Comparison of ENCODE assay signal across 8 mouse cellular contexts in genomic region chr3:52268487-52268736, GRCm38 (mm10). TPM values are rescaled to one million over a fixed set of nuclear protein-coding genes. Genes with fewer than 3 reads are reported as not detected.
A peak's percentile ranks its signal among the peaks of the same experiment; 100 is the strongest.
DNase-seq lines count a peak whose midpoint lies in the region; ATAC-seq and TF ChIP-seq lines count a peak whose summit lies in the region.

No protein-coding gene starts in this region.

- 0% methylated on average over 40 of the region's 40 CpGs for WGBS in limb, embryonic 15.5 days
- WGBS in stomach, postnatal 0 days, result 0% methylated on average over 17 of the region's 40 CpGs

- no peak for TF ChIP-seq POLR2A in testis, adult 2 months (IDR thresholded peaks at IDR 0.05; ENCODE audit: control insufficient read depth, low read depth, low read length)

- no peak for DNase-seq in gastrocnemius, adult 2 months
- DNase-seq in gastrocnemius, postnatal 10 days, result no peak
- no peak for DNase-seq in testis, postnatal 14 days (ENCODE audit: low spot score)
- no peak for DNase-seq in stomach, postnatal 0 days (ENCODE audit: low spot score)
- no peak for DNase-seq in kidney, adult 11 months

- no peak; the same call in 1 of the 2 replicates for ATAC-seq in limb, embryonic 15.5 days (ENCODE audit: insufficient number of reproducible peaks, low FRiP score, low TSS enrichment, low read depth)
- no peak for ATAC-seq in stomach, postnatal 0 days (ENCODE audit: low FRiP score, low TSS enrichment)
- no peak for ATAC-seq in erythroid progenitor cell, adult 5-6 weeks (replicated peaks; ENCODE audit: low FRiP score, poor library complexity, severe bottlenecking)

- no peaks in the 10 kb centered on the region for H3K36me3 ChIP-seq in testis, adult 2 months (ENCODE audit: control insufficient read depth, insufficient read depth, low read length)
- H3K36me3 ChIP-seq in limb, embryonic 15.5 days, result no peaks in the 10 kb centered on the region
- H3K36me3 ChIP-seq in stomach, postnatal 0 days (ENCODE audit: control insufficient read depth, insufficient read depth, low read length), result no peaks in the 10 kb centered on the region

- TF ChIP-seq CTCF in gastrocnemius, adult 2 months (IDR thresholded peaks at IDR 0.05), result no peak
- TF ChIP-seq CTCF in testis, adult 2 months (IDR thresholded peaks at IDR 0.05; ENCODE audit: control insufficient read depth, insufficient read depth, insufficient replicate concordance, low read depth, low read length), result no peak
- no peak for TF ChIP-seq CTCF in stomach, postnatal 0 days (IDR thresholded peaks at IDR 0.05; ENCODE audit: low read depth)

- H3K4me1 ChIP-seq in testis, adult 2 months (ENCODE audit: control insufficient read depth, insufficient read depth, low read length), result peaks cover 13% of the 10 kb centered on the region
- peaks cover 29% of the 10 kb centered on the region for H3K4me1 ChIP-seq in limb, embryonic 15.5 days
- H3K4me1 ChIP-seq in stomach, postnatal 0 days (replicated peaks; ENCODE audit: control insufficient read depth, insufficient read depth), result 0 out of 2 replicates have a peak, but pooled peaks cover 3% of the 10 kb centered on the region

- no peaks in the 10 kb centered on the region for H3K9me3 ChIP-seq in limb, embryonic 15.5 days
- H3K9me3 ChIP-seq in stomach, postnatal 0 days (ENCODE audit: control insufficient read depth, low read length), result no peaks in the 10 kb centered on the region

- H3K27me3 ChIP-seq in testis, adult 2 months (ENCODE audit: control insufficient read depth, insufficient read depth, low read length), result no peaks in the 10 kb centered on the region
- peaks cover 6% of the 10 kb centered on the region; the same call in 1 of the 2 replicates for H3K27me3 ChIP-seq in limb, embryonic 15.5 days
- H3K27me3 ChIP-seq in stomach, postnatal 0 days (ENCODE audit: control insufficient read depth, insufficient read depth, low read length), result no peaks in the 10 kb centered on the region

- peak overlapping the region; percentile 93 for H3K4me3 ChIP-seq in gastrocnemius, adult 2 months
- peak overlapping the region; percentile 88 for H3K4me3 ChIP-seq in testis, adult 2 months (ENCODE audit: control insufficient read depth, low read depth, low read length)
- H3K4me3 ChIP-seq in limb, embryonic 15.5 days, result peak overlapping the region; percentile 85
- peak overlapping the region; percentile 87 for H3K4me3 ChIP-seq in stomach, postnatal 0 days (ENCODE audit: low read depth, low read length)

- no peak for TF ChIP-seq EP300 in stomach, postnatal 0 days (optimal IDR thresholded peaks at IDR 0.05)

- H3K9ac ChIP-seq in limb, embryonic 15.5 days, result peak overlapping the region; percentile 81
- H3K9ac ChIP-seq in stomach, postnatal 0 days (ENCODE audit: low read length), result peak overlapping the region; percentile 88

- peak overlapping the region; percentile 97 for H3K4me2 ChIP-seq in limb, embryonic 15.5 days
- peak overlapping the region; percentile 93 for H3K4me2 ChIP-seq in stomach, postnatal 0 days (replicated peaks; ENCODE audit: low read depth)

- intact Hi-C loops in gastrocnemius, adult 2 months (cut with DNase I), result loop anchor here (1.0 to 10.0 kb wide), 5 partner anchors 134 to 994 kb away; no protein-coding TSS in a partner anchor

- H3K27ac ChIP-seq in gastrocnemius, adult 2 months, result peak overlapping the region; percentile 99
- H3K27ac ChIP-seq in testis, adult 2 months (ENCODE audit: control insufficient read depth, insufficient read depth, low read depth, low read length), result peak overlapping the region; percentile 75
- H3K27ac ChIP-seq in limb, embryonic 15.5 days, result peak overlapping the region; percentile 94
- H3K27ac ChIP-seq in stomach, postnatal 0 days (replicated peaks), result peak overlapping the region; percentile 96

RNA-seq across cellular contexts. Expression of gene Foxo1, which starts 0.3 kb away (rescaled TPM):
- total RNA-seq in gastrocnemius, adult 2 months (2021), result 10 to 100 TPM; 31.2 to 36.6 TPM
- 10 to 100 TPM; 10.5 to 13.7 TPM for total RNA-seq in gastrocnemius, postnatal 10 days (2021)
- 1.7 and 2.2 TPM in 2 replicates for polyA plus RNA-seq in testis, adult 2 months (2012; rRNA removed)
- 5.0 and 5.5 TPM in 2 replicates for polyA plus RNA-seq in limb, embryonic 15.5 days (2015; fragmentation: Nextera tagmentation; extraction: Ambion mirVana)
- polyA plus RNA-seq in stomach, postnatal 0 days (2015; fragmentation: Nextera tagmentation; extraction: Ambion mirVana), result 3.4 and 4.0 TPM in 2 replicates
- 10.5 and 11.3 TPM in 2 replicates for total RNA-seq in erythroid progenitor cell, adult 5-6 weeks (2015; ENCODE audit: low replicate concordance)
- 0.90 and 0.91 TPM in 2 replicates for total RNA-seq in erythroid progenitor cell, adult 5-6 weeks (2017; ENCODE audit: low replicate concordance)
